Mouse (Mus musculus) midbrain, embryonic 16.5 days (tissue): ENCODE measurements around the gene Zcchc13. TPM values are rescaled to one million over a fixed set of nuclear protein-coding genes. Genes with fewer than 3 reads are reported as not detected.

Experiments
- ATAC-seq: fragments of 200-750 bp; cut with Nextera tagmentation; 2 replicates; pipeline ENCODE4 v1.8.0; 2017; ENCODE audit warnings: moderate TSS enrichment
- H3K27ac ChIP-seq: fragments of 300-500 bp; sonication (generic); 2 replicates; pipeline ENCODE4 v1.5.1; 2014; ENCODE audit warnings: mild to moderate bottlenecking, low read length, mixed read lengths
- H3K27me3 ChIP-seq: fragments of 300-500 bp; sonication (generic); 2 replicates; pipeline ENCODE4 v1.6.1; 2014; ENCODE audit warnings: low read depth, low read length, mixed read lengths; ENCODE audit not compliant: control insufficient read depth, insufficient read depth
- H3K36me3 ChIP-seq: fragments of 300-500 bp; sonication (generic); 2 replicates; pipeline ENCODE4 v1.6.1; 2014; ENCODE audit warnings: mild to moderate bottlenecking, low read length, moderate library complexity, mixed read lengths; ENCODE audit not compliant: control insufficient read depth, insufficient read depth
- H3K4me1 ChIP-seq: fragments of 300-500 bp; sonication (generic); 2 replicates; pipeline ENCODE4 v1.6.1; 2014; ENCODE audit warnings: mild to moderate bottlenecking, low read length, mixed read lengths; ENCODE audit not compliant: control insufficient read depth, insufficient read depth
- H3K4me2 ChIP-seq: fragments of 300-500 bp; sonication (generic); 2 replicates; pipeline ENCODE4 v1.6.1; 2014; ENCODE audit warnings: mild to moderate bottlenecking, low read length, mixed read lengths
- H3K4me3 ChIP-seq: fragments of 300-500 bp; sonication (generic); 2 replicates; pipeline ENCODE4 v1.5.1; 2014; ENCODE audit warnings: low read depth, mild to moderate bottlenecking, low read length, moderate library complexity, mixed read lengths
- H3K9ac ChIP-seq: fragments of 300-500 bp; sonication (generic); 2 replicates; pipeline ENCODE4 v1.6.1; 2014; ENCODE audit warnings: low read depth, low read length, mixed read lengths
- H3K9me3 ChIP-seq: fragments of 300-500 bp; sonication (generic); replicated peaks from 2 replicates; pipeline ENCODE4 v1.6.1; 2014; ENCODE audit warnings: mild to moderate bottlenecking, low read length, mixed read lengths; ENCODE audit not compliant: control insufficient read depth, poor library complexity, severe bottlenecking
- WGBS: fragments of 180-500 bp; shearing (Covaris S2); extraction: QIAGEN DNeasy Blood & Tissue Kit; methylation state at CpG from one replicate; pipeline ENCODE4 v1.1.7; 2014; 5-methylcytosine and 5-hydroxymethylcytosine counted together
- polyA plus RNA-seq: library from polyadenylated mRNA; unstranded; fragments of >200 nt; fragmentation: Nextera tagmentation; extraction: Ambion mirVana; gene quantifications from 2 replicates; pipeline ENCODE4 v1.2.1, GENCODE M21; 2015

Zcchc13 gene
- polyA plus RNA-seq, 1 experiment from 2014 or later: not detected

GRCm38 (mm10) chrX:103624426-103625168 lies 5.8 kb upstream of the Zcchc13 start:
- no peaks in the 10 kb centered on the region for H3K9me3 ChIP-seq
- H3K9ac ChIP-seq: no peak overlapping the region
- H3K4me3 ChIP-seq: no peak overlapping the region
- no peaks in the 10 kb centered on the region; the same call in 1 of the 2 replicates for H3K27me3 ChIP-seq
- no peaks in the 10 kb centered on the region for H3K36me3 ChIP-seq
- ATAC-seq: no peak
- 22% methylated on average over 5 of the region's 5 CpGs for WGBS
- no peak overlapping the region for H3K27ac ChIP-seq
- H3K4me2 ChIP-seq: no peak overlapping the region
- H3K4me1 ChIP-seq: peaks cover 3% of the 10 kb centered on the region

DNA sequence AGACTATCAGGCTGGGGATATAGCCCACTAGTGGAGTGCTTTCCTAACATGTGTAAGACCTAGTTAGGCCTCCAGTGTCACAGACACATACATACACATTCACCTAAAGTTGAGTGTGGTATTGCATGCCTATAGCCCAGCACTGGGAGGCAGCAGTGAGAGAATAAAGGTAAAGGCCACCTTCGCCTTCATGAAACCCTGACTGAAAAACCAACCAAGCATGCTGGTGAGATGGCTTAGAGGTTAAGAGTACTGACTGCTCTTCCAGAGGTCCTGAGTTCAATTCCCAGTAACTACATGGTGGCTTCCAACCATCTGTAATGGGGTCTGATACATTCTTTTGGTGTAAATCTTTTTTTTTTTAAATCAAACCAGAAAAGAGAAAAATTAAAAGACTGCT lies 1.5 kb upstream of the Zcchc13 start:
- no peaks in the 10 kb centered on the region for H3K36me3 ChIP-seq
- H3K4me2 ChIP-seq: no peak overlapping the region
- no peak for ATAC-seq
- H3K9ac ChIP-seq: no peak overlapping the region
- no peaks in the 10 kb centered on the region; the same call in 1 of the 2 replicates for H3K4me1 ChIP-seq
- no peak overlapping the region for H3K27ac ChIP-seq
- H3K9me3 ChIP-seq: no peaks in the 10 kb centered on the region
- no peak overlapping the region for H3K4me3 ChIP-seq
- 54% methylated on average over 1 of the region's 1 CpGs for WGBS
- H3K27me3 ChIP-seq: peaks cover 3% of the 10 kb centered on the region; the same call in 1 of the 2 replicates

DNA sequence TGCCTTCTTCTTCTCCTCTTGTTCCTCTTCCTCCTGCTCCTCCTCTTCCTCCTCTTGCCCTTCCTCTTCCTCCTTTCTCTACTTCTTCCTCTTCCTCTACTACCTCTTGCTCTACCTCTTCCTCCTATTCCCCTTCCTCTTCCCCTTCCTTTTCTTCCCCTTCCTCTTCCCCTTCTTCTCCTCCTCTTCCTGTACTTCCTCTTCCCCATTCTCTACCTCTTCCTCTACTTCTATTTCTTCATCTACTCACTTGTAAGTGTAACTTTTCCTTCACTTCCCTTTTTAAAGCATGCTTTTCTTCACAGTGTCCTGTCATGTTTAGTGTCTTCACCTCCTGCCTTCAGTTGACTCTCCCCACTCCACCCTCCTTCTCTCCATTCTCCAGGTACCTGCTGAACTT lies 3.5 kb downstream of the Zcchc13 start:
- H3K4me3 ChIP-seq: no peak overlapping the region
- no peak overlapping the region for H3K4me2 ChIP-seq
- ATAC-seq: no peak
- H3K27me3 ChIP-seq: peaks cover 11% of the 10 kb centered on the region
- H3K36me3 ChIP-seq: no peaks in the 10 kb centered on the region
- H3K9me3 ChIP-seq: no peaks in the 10 kb centered on the region
- no peak overlapping the region for H3K27ac ChIP-seq
- no peak overlapping the region for H3K9ac ChIP-seq
- no peaks in the 10 kb centered on the region for H3K4me1 ChIP-seq

- Histone ChIP-seq H3K4me1 (no peaks in the 10 kb centered on the region), H3K9me3 (no peaks in the 10 kb centered on the region), H3K27me3 (peaks cover 9% of the 10 kb centered on the region), H3K4me2 (no peak overlapping the region), H3K36me3 (no peaks in the 10 kb centered on the region), H3K27ac (no peak overlapping the region), H3K4me3 (no peak overlapping the region), H3K9ac (no peak overlapping the region)
- ATAC-seq: no peak
Observed at GRCm38 (mm10) chrX:103636021-103636420, 5.6 kb downstream of the Zcchc13 start.

GRCm38 (mm10) chrX:103638566-103638965 lies 8.2 kb downstream of the Zcchc13 start:
- no peak overlapping the region for H3K4me2 ChIP-seq
- no peaks in the 10 kb centered on the region for H3K9me3 ChIP-seq
- no peak for ATAC-seq
- H3K4me3 ChIP-seq: no peak overlapping the region
- H3K4me1 ChIP-seq: no peaks in the 10 kb centered on the region
- peaks cover 9% of the 10 kb centered on the region for H3K27me3 ChIP-seq
- no peaks in the 10 kb centered on the region for H3K36me3 ChIP-seq
- H3K9ac ChIP-seq: no peak overlapping the region
- WGBS: 83% methylated on average over 5 of the region's 5 CpGs
- H3K27ac ChIP-seq: no peak overlapping the region

GRCm38 (mm10) chrX:103644301-103644700 lies 13.9 kb downstream of the Zcchc13 start:
- no peak for ATAC-seq
- 87% methylated on average over 1 of the region's 1 CpGs for WGBS
- Histone ChIP-seq H3K4me1 (no peaks in the 10 kb centered on the region), H3K4me2 (no peak overlapping the region), H3K9me3 (no peaks in the 10 kb centered on the region), H3K4me3 (no peak overlapping the region), H3K27ac (no peak overlapping the region), H3K36me3 (no peaks in the 10 kb centered on the region), H3K27me3 (no peaks in the 10 kb centered on the region; the same call in none of the 2 replicates), H3K9ac (no peak overlapping the region)

- Histone ChIP-seq H3K36me3 (no peaks in the 10 kb centered on the region), H3K9me3 (no peaks in the 10 kb centered on the region), H3K4me2 (no peak overlapping the region), H3K27ac (no peak overlapping the region), H3K9ac (no peak overlapping the region), H3K27me3 (peaks cover 6% of the 10 kb centered on the region), H3K4me1 (no peaks in the 10 kb centered on the region), H3K4me3 (no peak overlapping the region)
- ATAC-seq: no peak
- WGBS: 78% methylated on average over 1 of the region's 1 CpGs
Observed at GRCm38 (mm10) chrX:103652048-103652447, 21.7 kb downstream of the Zcchc13 start.

- H3K4me3 ChIP-seq: no peak overlapping the region
- no peak overlapping the region for H3K4me2 ChIP-seq
- no peaks in the 10 kb centered on the region for H3K9me3 ChIP-seq
- no peaks in the 10 kb centered on the region for H3K36me3 ChIP-seq
- 27% methylated on average over 2 of the region's 2 CpGs for WGBS
- no peak for ATAC-seq
- H3K27ac ChIP-seq: no peak overlapping the region
- no peak overlapping the region for H3K9ac ChIP-seq
- H3K4me1 ChIP-seq: no peaks in the 10 kb centered on the region
- H3K27me3 ChIP-seq: peaks cover 6% of the 10 kb centered on the region
Observed at GRCm38 (mm10) chrX:103653021-103653420, 22.6 kb downstream of the Zcchc13 start.

DNA sequence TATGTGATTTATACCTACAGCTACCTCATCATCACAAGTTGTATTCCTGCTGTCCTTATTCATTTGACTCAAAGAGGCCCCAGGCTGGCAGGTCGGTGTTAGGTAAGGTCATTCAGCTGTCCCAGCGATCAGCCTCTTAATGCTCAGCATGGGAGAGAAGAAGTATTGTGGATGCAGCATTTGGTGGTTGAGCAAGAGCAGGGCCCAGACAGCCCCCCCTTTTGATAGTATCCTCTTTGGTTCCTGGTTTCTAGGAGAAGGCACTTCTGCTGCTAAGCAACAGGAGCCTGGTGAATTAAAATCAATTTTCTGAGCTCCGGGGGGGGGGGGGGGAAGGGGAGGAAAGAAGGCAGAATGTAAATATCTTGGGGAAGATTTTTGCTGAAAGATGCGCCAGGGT lies 28.6 kb downstream of the Zcchc13 start:
- 33% methylated on average over 3 of the region's 4 CpGs for WGBS
- Histone ChIP-seq H3K9me3 (no peaks in the 10 kb centered on the region), H3K27me3 (peaks cover 10% of the 10 kb centered on the region), H3K4me2 (no peak overlapping the region), H3K27ac (no peak overlapping the region), H3K4me3 (no peak overlapping the region), H3K9ac (no peak overlapping the region), H3K4me1 (no peaks in the 10 kb centered on the region; the same call in 1 of the 2 replicates), H3K36me3 (no peaks in the 10 kb centered on the region)
- peak; percentile 66 for ATAC-seq
